Comparison of ENCODE assay signal across 12 mouse cellular contexts in genomic region chr7:49863753-49864152, GRCm38 (mm10). TPM values are rescaled to one million over a fixed set of nuclear protein-coding genes. Genes with fewer than 3 reads are reported as not detected.
DNase-seq lines count a peak whose midpoint lies in the region; ATAC-seq and TF ChIP-seq lines count a peak whose summit lies in the region.
"Had no signal": no experiment of that assay in that cellular context is flagged by ENCODE, and none has a peak within 500 bp of the region (broad histone marks: within the 10 kb centered on the region; RNA-seq: fewer than 3 reads in every experiment).

No protein-coding gene starts in this region.

- ATAC-seq in liver, embryonic 12.5 days: peak; percentile 30; the same call in 1 of the 2 replicates
- ATAC-seq in liver, embryonic 11.5 days (replicated peaks; ENCODE audit: low FRiP score): no peak
- ATAC-seq in granulocyte monocyte progenitor cell, adult 5-6 weeks (replicated peaks; ENCODE audit: poor library complexity, severe bottlenecking): peak; percentile 25; the same call in 1 of the 2 replicates
- no peak for ATAC-seq in neural tube, embryonic 15.5 days (ENCODE audit: low FRiP score)
- ATAC-seq: activated CD4-positive, CD25-positive, alpha-beta regulatory T cell, adult 4 months; lung, postnatal 0 days had no signal

- H3K79me2 ChIP-seq in MEL (ENCODE audit: control insufficient read depth, insufficient read depth, low read length, poor library complexity): no peaks in the 10 kb centered on the region

- DNase-seq in liver, embryonic 11.5 days (ENCODE audit: low spot score): no peak
- peak; percentile 52 for DNase-seq in MEL (ENCODE audit: low read depth, low spot score)
- no peak for DNase-seq in heart, adult 8-10 months (ENCODE audit: low spot score)
- DNase-seq in thymus, postnatal 4 days: no peak
- DNase-seq: cerebellum, adult 11 months; liver, embryonic 13.5 days had no signal

- TF ChIP-seq RAD21 in MEL (IDR thresholded peaks at IDR 0.05; ENCODE audit: low read depth, low read length): no peak

- H3K36me3 ChIP-seq in liver, embryonic 12.5 days: peaks cover 19% of the 10 kb centered on the region
- H3K36me3 ChIP-seq in liver, embryonic 11.5 days (ENCODE audit: control insufficient read depth, insufficient read depth, low read length): no peaks in the 10 kb centered on the region; the same call in 1 of the 2 replicates
- H3K36me3 ChIP-seq in MEL (ENCODE audit: control insufficient read depth in 1 of 2, insufficient read depth in 2 of 2, low read length in 2 of 2): peaks cover 0 to 11% of the 10 kb centered on the region in 2 experiments; a peak in 3 of 4 replicates
- peaks cover 7% of the 10 kb centered on the region; the same call in 1 of the 2 replicates for H3K36me3 ChIP-seq in neural tube, embryonic 15.5 days

- 62% methylated on average over 3 of the region's 3 CpGs for WGBS in liver, embryonic 12.5 days (ENCODE audit: insufficient replicate concordance)
- 78% methylated on average over 3 of the region's 3 CpGs for WGBS in liver, embryonic 11.5 days
- 54% methylated on average over 3 of the region's 3 CpGs for WGBS in neural tube, embryonic 15.5 days

- H3K4me1 ChIP-seq in liver, embryonic 12.5 days: no peaks in the 10 kb centered on the region
- H3K4me1 ChIP-seq in liver, embryonic 11.5 days (replicated peaks; ENCODE audit: control insufficient read depth, insufficient read depth, low read length): no peaks in the 10 kb centered on the region
- H3K4me1 ChIP-seq in MEL (ENCODE audit: control insufficient read depth in 1 of 2, insufficient read depth in 2 of 2, low read length in 2 of 2): peaks cover 0 to 4% of the 10 kb centered on the region in 2 experiments; a peak in 2 of 4 replicates
- H3K4me1 ChIP-seq in neural tube, embryonic 15.5 days: no peaks in the 10 kb centered on the region

- no peak overlapping the region for H3K27ac ChIP-seq in liver, embryonic 12.5 days
- H3K27ac ChIP-seq in liver, embryonic 11.5 days (ENCODE audit: low read depth, low read length): no peak overlapping the region
- no peak overlapping the region for H3K27ac ChIP-seq in MEL (ENCODE audit: control insufficient read depth, low read depth, low read length)
- 0 out of 2 replicates have a peak overlapping the region, but pooled peaks have one; percentile 9 for H3K27ac ChIP-seq in neural tube, embryonic 15.5 days (replicated peaks)
- H3K27ac ChIP-seq: liver, embryonic 13.5 days had no signal

- no peak for TF ChIP-seq POLR2A in MEL (IDR thresholded peaks at IDR 0.05; ENCODE audit: control insufficient read depth in 1 of 2, insufficient read depth in 1 of 2, low read depth in 1 of 2, low read length in 2 of 2, poor library complexity in 1 of 2)

- H3K9ac ChIP-seq in liver, embryonic 12.5 days: no peak overlapping the region
- H3K9ac ChIP-seq in liver, embryonic 11.5 days (ENCODE audit: low read depth, low read length): no peak overlapping the region
- H3K9ac ChIP-seq in MEL (ENCODE audit: control insufficient read depth, low read depth, low read length, poor library complexity, severe bottlenecking): no peak overlapping the region
- H3K9ac ChIP-seq in neural tube, embryonic 15.5 days (replicated peaks): no peak overlapping the region
- H3K9ac ChIP-seq: liver, embryonic 13.5 days had no signal

- TF ChIP-seq CTCF in MEL (IDR thresholded peaks at IDR 0.05 in 2 of 3, conservative IDR thresholded peaks at IDR 0.05 in 1 of 3; ENCODE audit: control insufficient read depth in 1 of 3, insufficient read depth in 1 of 3, low read depth in 2 of 3, low read length in 3 of 3, poor library complexity in 1 of 3, severe bottlenecking in 1 of 3): no peak

- peak; percentile 17 to 27; a peak in 1 of 4 replicates for TF ChIP-seq EP300 in MEL (IDR thresholded peaks at IDR 0.05; ENCODE audit: low read depth in 1 of 2, low read length in 2 of 2)

- no peaks in the 10 kb centered on the region for H3K27me3 ChIP-seq in liver, embryonic 12.5 days (replicated peaks)
- H3K27me3 ChIP-seq in liver, embryonic 11.5 days (replicated peaks; ENCODE audit: control insufficient read depth, insufficient read depth, low read length): no peaks in the 10 kb centered on the region
- no peaks in the 10 kb centered on the region for H3K27me3 ChIP-seq in MEL (ENCODE audit: control insufficient read depth in 1 of 2, insufficient read depth in 2 of 2, low read length in 2 of 2)
- no peaks in the 10 kb centered on the region for H3K27me3 ChIP-seq in neural tube, embryonic 15.5 days (replicated peaks)
- H3K27me3 ChIP-seq: liver, embryonic 13.5 days had no signal

- no peak overlapping the region for H3K4me2 ChIP-seq in liver, embryonic 12.5 days
- no peak overlapping the region for H3K4me2 ChIP-seq in liver, embryonic 11.5 days
- no peak overlapping the region for H3K4me2 ChIP-seq in neural tube, embryonic 15.5 days
- H3K4me2 ChIP-seq: liver, embryonic 13.5 days had no signal

- H3K9me3 ChIP-seq in liver, embryonic 12.5 days (replicated peaks): no peaks in the 10 kb centered on the region
- H3K9me3 ChIP-seq in liver, embryonic 11.5 days (ENCODE audit: control insufficient read depth, low read length): no peaks in the 10 kb centered on the region
- H3K9me3 ChIP-seq in MEL (replicated peaks; ENCODE audit: insufficient read depth, low read length): no peaks in the 10 kb centered on the region
- H3K9me3 ChIP-seq in neural tube, embryonic 15.5 days (replicated peaks): no peaks in the 10 kb centered on the region
- H3K9me3 ChIP-seq: liver, embryonic 13.5 days had no signal

- no peak overlapping the region for H3K4me3 ChIP-seq in liver, embryonic 12.5 days
- H3K4me3 ChIP-seq in liver, embryonic 11.5 days (ENCODE audit: low read depth, low read length): no peak overlapping the region
- H3K4me3 ChIP-seq in MEL (ENCODE audit: control insufficient read depth in 1 of 2, insufficient read depth in 1 of 2, low read depth in 2 of 2, low read length in 2 of 2): no peak overlapping the region
- no peak overlapping the region for H3K4me3 ChIP-seq in neural tube, embryonic 15.5 days (replicated peaks)
- H3K4me3 ChIP-seq: liver, embryonic 13.5 days had no signal

TF ChIP-seq in MEL, 35 proteins besides CTCF, POLR2A, EP300 and RAD21:
- TF ChIP-seq TBP (IDR thresholded peaks at IDR 0.05; ENCODE audit: low read depth, low read length): no peak
- TF ChIP-seq BHLHE40 (IDR thresholded peaks at IDR 0.05; ENCODE audit: borderline replicate concordance, low read depth, low read length): no peak
- no peak for TF ChIP-seq MAX (IDR thresholded peaks at IDR 0.05; ENCODE audit: low read length)
- no peak for TF ChIP-seq MXI1 (IDR thresholded peaks at IDR 0.05; ENCODE audit: low read depth, low read length)
- peak; percentile 72 for TF ChIP-seq ETS1 (IDR thresholded peaks at IDR 0.05; ENCODE audit: low read depth, low read length)
- no peak for TF ChIP-seq MYB (IDR thresholded peaks at IDR 0.05; ENCODE audit: low read depth, low read length)
- no peak for TF ChIP-seq KAT2A (conservative IDR thresholded peaks at IDR 0.05; ENCODE audit: low read depth, low read length)
- no peak for TF ChIP-seq ZKSCAN1 (IDR thresholded peaks at IDR 0.05; ENCODE audit: low read depth, low read length)
- no peak for TF ChIP-seq UBTF (IDR thresholded peaks at IDR 0.05; ENCODE audit: borderline replicate concordance, insufficient read depth, low read depth, low read length)
- TF ChIP-seq MAFK (IDR thresholded peaks at IDR 0.05; ENCODE audit: borderline replicate concordance, low read depth, low read length): peak; percentile 98
- peak; percentile 49 for TF ChIP-seq GATA1 (IDR thresholded peaks at IDR 0.05; ENCODE audit: low read depth, low read length)
- no peak for TF ChIP-seq HCFC1 (IDR thresholded peaks at IDR 0.05; ENCODE audit: low read depth, low read length)
- no peak for TF ChIP-seq MYC (IDR thresholded peaks at IDR 0.05; ENCODE audit: low read depth, low read length)
- no peak for TF ChIP-seq USF1 (IDR thresholded peaks at IDR 0.05; ENCODE audit: low read depth, low read length)
- no peak for TF ChIP-seq ZNF384 (IDR thresholded peaks at IDR 0.05; ENCODE audit: low read depth, low read length)
- no peak for TF ChIP-seq ELF1 (IDR thresholded peaks at IDR 0.05; ENCODE audit: low read depth, low read length)
- no peak for TF ChIP-seq SMC3 (IDR thresholded peaks at IDR 0.05; ENCODE audit: low read depth, low read length)
- TF ChIP-seq GABPA (IDR thresholded peaks at IDR 0.05; ENCODE audit: low read depth, low read length): peak; percentile 83; the same call in 1 of the 2 replicates
- TF ChIP-seq TAL1 (IDR thresholded peaks at IDR 0.05; ENCODE audit: low read length): no peak
- no peak for TF ChIP-seq TCF12 (IDR thresholded peaks at IDR 0.05; ENCODE audit: low read depth, low read length)
TF ChIP-seq in MEL: peak in this region for 4.

RNA-seq across cellular contexts. Expression of gene Slc6a5, which starts 46.2 kb away (rescaled TPM):
- not detected in 2 replicates for polyA plus RNA-seq in liver, embryonic 12.5 days (2016; fragmentation: Nextera tagmentation; extraction: Ambion mirVana)
- polyA plus RNA-seq in liver, embryonic 11.5 days (2014; fragmentation: Nextera tagmentation; extraction: Ambion mirVana): not detected in 2 replicates
- not detected in 2 replicates for total RNA-seq in MEL (2012; rRNA removed)
- polyA plus RNA-seq in MEL (2012; ENCODE audit: insufficient read depth in 1 of 2, insufficient read length in 2 of 2, low read depth in 1 of 2, low replicate concordance in 2 of 2, missing spikeins in 1 of 2): not detected
- total RNA-seq in granulocyte monocyte progenitor cell, adult 5-6 weeks (2014; fragmentation: Nextera tagmentation): 0.09 TPM in 1 of 2 replicates, not detected in the other
- not detected in 2 replicates for total RNA-seq in granulocyte monocyte progenitor cell, adult 5-6 weeks (2017)
- polyA plus RNA-seq in neural tube, embryonic 15.5 days (2015; fragmentation: Nextera tagmentation; extraction: Ambion mirVana): 14.9 and 19.7 TPM in 2 replicates
- not detected for total RNA-seq in heart, adult 8-10 months (2022)
- polyA plus RNA-seq: activated CD4-positive, CD25-positive, alpha-beta regulatory T cell, adult 4 months; heart, embryonic 16.5 days; liver, embryonic 13.5 days; lung, postnatal 0 days had no signal

Comparison
In these comparisons a context has a peak if more than half of its experiments do, and no peak if none do; other contexts are left out.
1. ATAC-seq: peak in liver, embryonic 12.5 days (single experiment) and granulocyte monocyte progenitor cell, adult 5-6 weeks (single experiment); none in liver, embryonic 11.5 days (single experiment) and neural tube, embryonic 15.5 days (single experiment).
2. RNA of gene Slc6a5, which starts 46.2 kb away (polyA plus RNA-seq): 14.9 to 19.7 TPM in neural tube, embryonic 15.5 days; not detected in liver, embryonic 12.5 days, not detected in liver, embryonic 11.5 days and not detected in MEL; every median in the first group is over 10 times any median in the second.